Mouse (Mus musculus) ES-Bruce4 (cell line): ENCODE results near the gene Ank3.

Experiments
- CTCF ChIP-seq: IDR thresholded peaks from one replicate; pipeline ENCODE4 v1.8.1; 2011; ENCODE audit warnings: low read depth, low read length
- POLR2A ChIP-seq: IDR thresholded peaks from one replicate; pipeline ENCODE4 v1.8.1; 2011; ENCODE audit warnings: low read length; ENCODE audit not compliant: insufficient read depth

GRCm38 (mm10) chr10:69746322-69746721 lies 347.7 kb downstream of the Ank3 start:
- no peak for TF ChIP-seq CTCF
- no peak for TF ChIP-seq POLR2A
